Mouse (Mus musculus): ENCODE data around the gene Pak2. TPM values are rescaled to one million over a fixed set of nuclear protein-coding genes. Genes with fewer than 3 reads are reported as not detected.
A peak's percentile ranks its signal among the peaks of the same experiment; 100 is the strongest.

Gene Pak2
- polyA plus RNA-seq, 1 experiment = 61.3 TPM

DNA sequence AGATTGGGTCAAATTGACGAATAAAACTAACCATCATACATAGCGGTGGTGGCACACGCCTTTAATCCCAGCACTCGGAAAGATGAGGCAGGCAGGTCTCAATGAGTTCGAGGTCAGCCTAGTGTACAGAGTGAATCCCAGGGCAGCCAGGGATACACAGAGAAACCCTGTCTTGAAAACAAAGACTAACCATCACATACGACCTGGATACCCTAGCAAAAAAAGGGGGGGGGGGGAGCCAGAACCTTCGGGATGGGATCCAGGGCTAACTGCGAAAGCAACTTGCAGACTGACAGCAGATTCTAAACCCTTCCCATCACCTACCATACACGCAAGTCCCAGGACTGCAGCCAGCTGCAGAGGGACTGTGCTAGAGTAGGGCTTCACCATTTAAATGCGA, 35.3 kb upstream of the Pak2 start:
- H3K27ac ChIP-seq (ENCODE audit: insufficient read depth, low read length) = no peak overlapping the region
- H3K4me3 ChIP-seq (ENCODE audit: insufficient read depth, low read length) = no peak overlapping the region
- no peak for TF ChIP-seq POLR2A (IDR thresholded peaks at IDR 0.05; ENCODE audit: low read depth, low read length)
- no peak for TF ChIP-seq CTCF (IDR thresholded peaks at IDR 0.05; ENCODE audit: borderline replicate concordance, insufficient read depth, low read length)
- H3K4me1 ChIP-seq (ENCODE audit: control insufficient read depth, insufficient read depth, low read length) = no peaks in the 10 kb centered on the region

DNA sequence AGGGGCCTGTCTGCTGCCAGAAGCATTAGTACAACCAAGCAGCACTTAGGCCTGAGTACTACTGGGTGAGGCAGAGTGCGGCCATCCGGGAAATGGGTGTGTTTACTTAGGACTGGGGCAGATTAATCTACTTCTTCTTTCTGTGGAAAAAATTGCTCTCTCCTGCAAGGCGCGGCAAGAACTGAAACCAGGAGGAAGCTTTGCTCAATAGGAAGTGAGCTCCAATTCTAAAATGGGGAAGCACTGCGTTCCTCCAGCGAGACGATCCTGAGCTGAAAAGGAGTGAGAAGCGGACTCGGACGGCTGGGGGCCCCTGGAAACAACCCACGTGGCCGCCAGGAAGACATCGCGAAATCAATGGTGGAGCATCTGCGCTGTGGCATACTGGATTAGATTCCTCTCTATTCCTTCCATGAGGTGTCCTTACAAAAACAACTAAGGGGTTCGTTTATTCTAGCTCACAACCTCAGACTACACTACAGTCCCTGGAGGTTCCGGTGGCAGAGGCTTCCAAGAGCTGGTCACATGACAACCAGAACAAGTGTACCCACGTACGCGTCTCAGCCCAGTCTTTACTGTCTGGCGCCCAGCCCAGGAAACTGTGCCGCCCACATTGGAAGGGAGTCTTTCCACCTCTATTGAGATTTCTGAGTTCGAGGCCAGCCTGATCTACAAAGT, 34.5 kb upstream of the Pak2 start:
- no peak overlapping the region for H3K27ac ChIP-seq (ENCODE audit: insufficient read depth, low read length)

DNA sequence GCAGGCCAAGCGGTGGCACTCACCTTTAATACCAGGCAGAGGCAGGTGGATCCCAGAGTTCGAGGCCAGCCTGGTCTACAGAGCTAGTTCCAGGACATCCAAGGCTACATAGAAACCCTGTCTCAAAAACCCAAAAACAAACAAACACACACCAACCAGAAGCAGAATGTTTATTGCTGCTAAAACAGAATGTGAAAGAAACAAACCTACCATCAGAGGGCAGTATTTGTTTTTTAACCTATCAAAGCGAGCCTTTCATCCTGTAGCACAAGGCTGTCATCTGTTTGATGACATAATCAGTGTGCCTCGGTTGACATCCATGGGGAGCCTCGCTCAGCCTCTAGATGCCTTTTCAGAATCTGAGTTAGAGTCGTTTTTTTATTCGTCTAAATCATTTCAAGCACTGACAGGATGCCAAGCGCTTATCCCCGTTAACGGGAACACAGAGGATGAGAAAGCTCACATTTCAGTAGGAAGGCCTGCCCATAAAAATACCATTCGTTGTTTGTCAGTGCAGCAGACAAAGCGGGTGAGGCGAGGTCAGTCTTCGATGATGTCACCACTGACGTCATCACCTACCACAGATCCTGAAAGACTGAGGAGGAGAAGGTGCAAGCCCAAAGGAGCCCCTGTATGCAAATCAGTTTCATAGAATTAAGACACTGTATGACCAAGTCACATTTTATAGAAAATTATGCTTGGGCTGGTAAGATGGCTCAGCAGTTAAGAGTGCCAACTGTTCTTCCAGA, 32.0 kb upstream of the Pak2 start:
- Histone ChIP-seq H3K27ac (ENCODE audit: insufficient read depth, low read length) (no peak overlapping the region), H3K4me1 (ENCODE audit: control insufficient read depth, insufficient read depth, low read length) (no peaks in the 10 kb centered on the region), H3K4me3 (ENCODE audit: insufficient read depth, low read length) (no peak overlapping the region)
- no peak for TF ChIP-seq CTCF (IDR thresholded peaks at IDR 0.05; ENCODE audit: borderline replicate concordance, insufficient read depth, low read length)
- TF ChIP-seq POLR2A (IDR thresholded peaks at IDR 0.05; ENCODE audit: low read depth, low read length) = no peak

More for the DNA sequence above, 34.5 kb upstream of the Pak2 start:
- Histone ChIP-seq H3K4me3 (ENCODE audit: insufficient read depth, low read length) (no peak overlapping the region), H3K4me1 (ENCODE audit: control insufficient read depth, insufficient read depth, low read length) (no peaks in the 10 kb centered on the region)
- TF ChIP-seq POLR2A (IDR thresholded peaks at IDR 0.05; ENCODE audit: low read depth, low read length) = no peak
- no peak for TF ChIP-seq CTCF (IDR thresholded peaks at IDR 0.05; ENCODE audit: borderline replicate concordance, insufficient read depth, low read length)

DNA sequence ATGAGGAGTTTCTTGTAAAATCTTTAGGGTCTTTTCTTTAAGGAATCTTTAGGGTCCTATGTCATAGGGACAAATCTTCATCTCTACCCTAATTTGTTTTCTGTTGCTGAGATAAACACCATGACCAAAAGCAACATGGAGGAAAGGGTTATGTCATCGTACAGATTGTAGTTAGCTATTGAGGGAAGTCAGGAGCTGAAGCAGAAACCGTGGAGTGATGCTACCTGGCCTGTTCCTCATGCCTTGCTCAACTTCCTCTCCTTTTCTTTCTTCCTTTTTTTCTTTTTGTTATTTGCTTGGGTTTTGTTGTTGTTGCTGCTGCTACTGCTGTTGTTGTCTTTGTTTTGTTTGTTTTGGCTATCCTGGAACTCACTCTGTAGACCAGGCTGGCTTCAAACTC, 29.4 kb upstream of the Pak2 start:
- Histone ChIP-seq H3K4me1 (ENCODE audit: control insufficient read depth, insufficient read depth, low read length) (no peaks in the 10 kb centered on the region), H3K4me3 (ENCODE audit: insufficient read depth, low read length) (no peak overlapping the region), H3K27ac (ENCODE audit: insufficient read depth, low read length) (no peak overlapping the region)
- no peak for TF ChIP-seq CTCF (IDR thresholded peaks at IDR 0.05; ENCODE audit: borderline replicate concordance, insufficient read depth, low read length)
- TF ChIP-seq POLR2A (IDR thresholded peaks at IDR 0.05; ENCODE audit: low read depth, low read length) = no peak

DNA sequence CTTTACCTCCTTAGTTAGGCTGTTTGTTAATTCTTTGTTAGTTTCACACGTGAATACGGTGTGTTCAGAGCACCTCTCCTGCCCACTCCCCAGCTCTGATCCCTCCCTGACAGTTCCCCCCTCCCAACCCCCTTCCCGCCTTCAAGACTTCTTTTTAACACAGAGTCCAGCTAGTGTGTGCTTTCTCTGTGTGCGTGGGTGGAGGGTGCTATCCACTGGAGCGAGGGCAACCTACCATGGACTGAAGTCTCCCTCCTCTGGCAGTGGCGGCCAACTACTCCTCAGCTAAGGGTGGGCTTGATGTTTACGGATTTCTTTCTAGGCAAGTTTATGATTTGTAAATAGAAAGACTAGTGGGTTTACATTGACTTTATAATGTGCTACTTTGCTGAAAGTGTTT, 29.0 kb upstream of the Pak2 start:
- TF ChIP-seq POLR2A (IDR thresholded peaks at IDR 0.05; ENCODE audit: low read depth, low read length) (no peak), CTCF (IDR thresholded peaks at IDR 0.05; ENCODE audit: borderline replicate concordance, insufficient read depth, low read length) (no peak)
- no peak overlapping the region for H3K4me3 ChIP-seq (ENCODE audit: insufficient read depth, low read length)
- no peak overlapping the region for H3K27ac ChIP-seq (ENCODE audit: insufficient read depth, low read length)
- H3K4me1 ChIP-seq (ENCODE audit: control insufficient read depth, insufficient read depth, low read length) = no peaks in the 10 kb centered on the region

DNA sequence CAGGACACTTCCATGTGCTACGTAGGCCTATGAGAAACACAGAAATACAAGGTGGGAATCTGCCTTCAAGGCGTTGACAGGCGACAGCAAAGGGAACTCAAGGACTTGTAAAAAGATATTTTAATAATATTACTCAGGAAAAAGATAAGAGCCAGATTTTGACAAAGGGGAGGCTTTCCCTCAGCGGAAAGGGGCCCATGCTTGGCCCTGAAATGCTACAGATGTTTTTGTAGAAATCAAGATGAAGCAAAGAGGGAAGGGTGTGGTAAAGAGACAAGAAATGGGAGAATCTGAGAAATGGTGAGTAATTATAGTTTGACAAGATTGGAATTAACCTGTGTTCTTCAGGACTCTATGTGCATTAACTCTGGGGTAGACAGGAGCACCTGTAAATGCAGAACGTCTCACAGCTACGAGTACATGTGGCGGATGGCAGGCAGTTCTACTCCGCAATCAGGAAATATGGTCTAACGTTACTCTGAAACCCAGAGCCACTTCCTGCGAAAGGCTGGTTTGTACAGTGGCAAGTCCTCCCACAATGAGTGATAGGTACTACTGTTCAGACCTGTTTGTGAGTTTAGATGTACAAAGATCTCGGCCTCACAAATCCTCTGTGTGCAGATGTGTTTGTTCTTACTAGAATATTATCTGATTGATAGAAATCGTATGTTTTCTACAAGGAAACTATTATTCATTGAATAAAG, 28.4 kb upstream of the Pak2 start:
- H3K4me3 ChIP-seq (ENCODE audit: insufficient read depth, low read length) = no peak overlapping the region

DNA sequence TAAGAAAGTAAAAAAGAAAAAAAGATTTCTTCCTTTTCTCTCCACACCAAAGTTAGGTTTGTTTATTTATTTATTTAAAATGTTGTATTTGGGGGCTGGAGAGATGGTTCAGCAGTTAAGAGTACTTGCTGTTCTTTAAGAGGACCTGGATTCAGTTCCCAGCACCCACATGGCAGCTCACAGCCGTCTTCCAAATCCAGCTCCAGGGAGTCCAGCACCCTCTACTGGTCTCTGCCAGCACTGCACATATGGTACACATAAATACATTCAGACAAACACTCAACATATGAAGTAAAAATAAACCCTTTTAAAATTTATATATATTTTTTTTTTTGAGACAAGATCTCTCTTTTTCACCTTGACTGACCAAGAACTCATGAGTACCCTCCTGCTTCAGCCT, 26.6 kb upstream of the Pak2 start:
- Histone ChIP-seq H3K27ac (ENCODE audit: insufficient read depth, low read length) (no peak overlapping the region), H3K4me1 (ENCODE audit: control insufficient read depth, insufficient read depth, low read length) (no peaks in the 10 kb centered on the region), H3K4me3 (ENCODE audit: insufficient read depth, low read length) (no peak overlapping the region)
- no peak for TF ChIP-seq CTCF (IDR thresholded peaks at IDR 0.05; ENCODE audit: borderline replicate concordance, insufficient read depth, low read length)
- no peak for TF ChIP-seq POLR2A (IDR thresholded peaks at IDR 0.05; ENCODE audit: low read depth, low read length)

More for the DNA sequence above, 28.4 kb upstream of the Pak2 start:
- Histone ChIP-seq H3K4me1 (ENCODE audit: control insufficient read depth, insufficient read depth, low read length) (no peaks in the 10 kb centered on the region), H3K27ac (ENCODE audit: insufficient read depth, low read length) (no peak overlapping the region)
- TF ChIP-seq CTCF (IDR thresholded peaks at IDR 0.05; ENCODE audit: borderline replicate concordance, insufficient read depth, low read length) (no peak), POLR2A (IDR thresholded peaks at IDR 0.05; ENCODE audit: low read depth, low read length) (no peak)

DNA sequence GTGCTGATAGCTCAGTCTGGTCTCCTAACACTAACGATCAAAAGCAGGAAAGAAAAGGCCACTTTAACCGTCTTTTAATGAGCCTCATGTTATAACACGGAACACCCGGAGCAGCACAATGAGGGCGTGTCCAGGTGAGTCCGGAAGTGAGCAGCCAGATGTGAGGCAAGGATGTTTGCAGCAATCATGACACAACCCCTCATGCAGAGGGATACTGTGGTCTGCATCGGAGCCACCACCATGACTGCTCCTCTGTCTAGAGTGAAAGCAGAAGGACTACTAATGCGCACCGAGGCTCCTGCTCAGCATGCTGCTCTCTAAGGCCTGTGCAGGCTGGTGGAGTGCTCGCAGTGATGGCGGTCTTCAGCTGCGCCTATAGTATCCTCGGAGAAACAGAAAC, 23.2 kb upstream of the Pak2 start:
- TF ChIP-seq CTCF (IDR thresholded peaks at IDR 0.05; ENCODE audit: borderline replicate concordance, insufficient read depth, low read length) = no peak
- no peak for TF ChIP-seq POLR2A (IDR thresholded peaks at IDR 0.05; ENCODE audit: low read depth, low read length)
- H3K27ac ChIP-seq (ENCODE audit: insufficient read depth, low read length) = no peak overlapping the region
- no peaks in the 10 kb centered on the region for H3K4me1 ChIP-seq (ENCODE audit: control insufficient read depth, insufficient read depth, low read length)
- no peak overlapping the region for H3K4me3 ChIP-seq (ENCODE audit: insufficient read depth, low read length)

DNA sequence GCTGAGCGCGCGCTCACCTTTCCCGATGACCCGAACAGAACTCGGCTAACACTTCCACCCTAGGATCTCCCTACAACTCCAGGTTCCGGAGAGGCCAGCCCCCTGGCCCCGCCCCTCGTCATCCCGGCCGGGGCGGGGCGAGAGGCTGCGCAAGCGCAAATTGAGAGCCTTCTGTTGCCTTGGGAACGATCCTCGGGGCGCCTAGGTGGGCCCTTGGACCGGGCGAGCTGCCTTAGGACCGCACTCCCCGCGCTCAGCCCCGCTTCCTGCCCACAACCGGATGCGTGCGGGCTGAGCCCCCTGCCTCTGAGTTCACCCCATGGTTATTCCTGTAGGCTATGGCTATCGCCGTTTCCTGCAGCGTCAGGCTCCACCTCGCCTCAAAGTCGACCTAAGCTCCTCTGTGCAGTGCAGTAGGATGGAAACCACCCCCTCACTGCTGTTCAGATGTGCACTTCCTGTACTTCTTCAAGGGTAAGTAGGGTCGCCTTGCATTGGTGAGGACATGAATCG, 20.6 kb upstream of the Pak2 start, which contains the start of the genes Pigx and Cep19:
Gene Pigx (minus strand): TSS at position 103 of the 513 bp plus-strand sequence.
Gene Cep19 (plus strand): TSS at position 163 of the 513 bp plus-strand sequence.
- TF ChIP-seq CTCF (IDR thresholded peaks at IDR 0.05; ENCODE audit: borderline replicate concordance, insufficient read depth, low read length) = no peak
- TF ChIP-seq POLR2A (IDR thresholded peaks at IDR 0.05; ENCODE audit: low read depth, low read length) = peak; percentile 75
- Histone ChIP-seq H3K4me3 (ENCODE audit: insufficient read depth, low read length) (peak within 1 kb of the TSS; percentile 67), H3K27ac (ENCODE audit: insufficient read depth, low read length) (no peak within 1 kb of the TSS), H3K4me1 (ENCODE audit: control insufficient read depth, insufficient read depth, low read length) (no peaks in the 10 kb centered on the region)

All from embryonic fibroblast, embryonic 13.5 days (primary cell).